Mouse (Mus musculus): ENCODE results near the gene Nos3.

GRCm38 (mm10) chr5:24373807-24374206 lies 9.2 kb downstream of the Nos3 start:
- no peak for TF ChIP-seq CTCF (conservative IDR thresholded peaks at IDR 0.05; ENCODE audit: low read length)
- TF ChIP-seq NANOG (IDR thresholded peaks at IDR 0.05; ENCODE audit: borderline replicate concordance, low read length), result no peak
